In the genomic region with DNA sequence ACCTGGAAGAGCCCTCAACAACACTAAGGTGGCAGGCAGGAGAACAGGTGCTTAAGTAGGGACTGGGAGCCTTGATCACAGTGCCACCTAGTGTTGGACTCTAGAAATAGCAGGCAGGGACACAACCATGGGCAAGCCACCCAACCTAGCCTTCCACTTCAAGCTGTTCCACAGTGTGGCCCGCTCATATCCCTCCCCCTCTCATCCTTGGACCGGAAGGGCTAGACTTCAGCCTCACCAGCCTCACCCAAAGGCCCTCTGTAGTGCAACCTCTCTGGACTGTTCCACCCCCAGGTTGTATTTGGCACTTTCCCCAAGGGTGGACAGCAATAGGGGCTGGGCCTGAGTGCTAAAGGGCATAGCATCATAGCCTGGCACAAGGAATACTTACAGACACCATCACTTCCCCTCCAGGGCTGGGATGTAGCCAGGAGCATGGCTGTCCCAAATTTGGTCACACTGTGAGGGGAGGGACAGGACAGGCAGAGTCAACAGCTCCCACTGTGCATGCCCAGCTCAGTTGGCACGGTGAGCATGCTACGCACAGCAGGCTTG, we compare ENCODE assay signal across 8 mouse cellular contexts.
A peak's percentile ranks its signal among the peaks of the same experiment; 100 is the strongest.
DNase-seq lines count a peak whose midpoint lies in the region; ATAC-seq and TF ChIP-seq lines count a peak whose summit lies in the region.

No protein-coding gene starts in this region.

- H3K4me3 ChIP-seq in heart, embryonic 15.5 days, result no peak overlapping the region
- no peak overlapping the region for H3K4me3 ChIP-seq in heart, embryonic 10.5 days
- H3K4me3 ChIP-seq in bone marrow macrophage, adult 2 months (ENCODE audit: insufficient read depth, low read length), result no peak overlapping the region
- no peak overlapping the region for H3K4me3 ChIP-seq in embryonic fibroblast, embryonic 13.5 days (ENCODE audit: insufficient read depth, low read length)
- no peak overlapping the region for H3K4me3 ChIP-seq in midbrain, embryonic 13.5 days (replicated peaks)

- peaks cover 38% of the 10 kb centered on the region for H3K27me3 ChIP-seq in heart, embryonic 15.5 days
- peaks cover 69% of the 10 kb centered on the region; the same call in 1 of the 2 replicates for H3K27me3 ChIP-seq in heart, embryonic 10.5 days (ENCODE audit: insufficient read depth, poor library complexity, severe bottlenecking)
- 0 out of 2 replicates have a peak, but pooled peaks cover 2% of the 10 kb centered on the region for H3K27me3 ChIP-seq in midbrain, embryonic 13.5 days
- H3K27me3 ChIP-seq in splenic B cell, adult 2 months (ENCODE audit: control insufficient read depth, insufficient read depth, low read length, poor library complexity, severe bottlenecking), result no peaks in the 10 kb centered on the region

- intact Hi-C loops in left cerebral cortex, postnatal 10 days (cut with DNase I), result loop anchor here (5.0 kb wide), 1 partner anchor 69 kb away; a partner anchor contains a TSS

- no peaks in the 10 kb centered on the region for H3K36me3 ChIP-seq in heart, embryonic 15.5 days
- no peaks in the 10 kb centered on the region for H3K36me3 ChIP-seq in heart, embryonic 10.5 days
- no peaks in the 10 kb centered on the region for H3K36me3 ChIP-seq in midbrain, embryonic 13.5 days
- H3K36me3 ChIP-seq in splenic B cell, adult 2 months (ENCODE audit: control insufficient read depth, insufficient read depth, low read length, poor library complexity, severe bottlenecking), result no peaks in the 10 kb centered on the region

- 0 out of 2 replicates have a peak, but pooled peaks have one; percentile 37 for ATAC-seq in heart, embryonic 15.5 days (replicated peaks; ENCODE audit: insufficient number of reproducible peaks, insufficient read depth, low FRiP score, low read depth)
- ATAC-seq in midbrain, embryonic 13.5 days, result peak; percentile 64; the same call in 1 of the 2 replicates

- no peak overlapping the region for H3K9ac ChIP-seq in heart, embryonic 15.5 days
- no peak overlapping the region for H3K9ac ChIP-seq in midbrain, embryonic 13.5 days (replicated peaks)

- DNase-seq in heart, embryonic 10.5 days (ENCODE audit: low spot score), result no peak
- peak; percentile 73 for DNase-seq in induced T-regulatory cell, adult 2 months (ENCODE audit: low read depth)
- DNase-seq in left cerebral cortex, postnatal 10 days (ENCODE audit: extremely low spot score in 1 of 2, low spot score in 2 of 2), result peak; percentile 46 to 57
- peak; percentile 64 for DNase-seq in splenic B cell, adult 2 months (ENCODE audit: low read depth, low spot score)

- no peak for TF ChIP-seq POLR2A in bone marrow macrophage, adult 2 months (IDR thresholded peaks at IDR 0.05; ENCODE audit: borderline replicate concordance, low read depth, low read length)
- TF ChIP-seq POLR2A in embryonic fibroblast, embryonic 13.5 days (IDR thresholded peaks at IDR 0.05; ENCODE audit: low read depth, low read length), result no peak

- H3K27ac ChIP-seq in heart, embryonic 15.5 days, result no peak overlapping the region
- H3K27ac ChIP-seq in heart, embryonic 10.5 days, result no peak overlapping the region
- H3K27ac ChIP-seq in bone marrow macrophage, adult 2 months (ENCODE audit: insufficient read depth, low read depth, low read length), result no peak overlapping the region
- H3K27ac ChIP-seq in embryonic fibroblast, embryonic 13.5 days (ENCODE audit: insufficient read depth, low read length), result no peak overlapping the region
- no peak overlapping the region for H3K27ac ChIP-seq in midbrain, embryonic 13.5 days

- TF ChIP-seq CTCF in bone marrow macrophage, adult 2 months (IDR thresholded peaks at IDR 0.05; ENCODE audit: low read depth, low read length), result peak; percentile 75
- TF ChIP-seq CTCF in embryonic fibroblast, embryonic 13.5 days (IDR thresholded peaks at IDR 0.05; ENCODE audit: borderline replicate concordance, insufficient read depth, low read length), result peak; percentile 91

- H3K4me1 ChIP-seq in heart, embryonic 15.5 days (replicated peaks), result no peaks in the 10 kb centered on the region
- peaks cover 14% of the 10 kb centered on the region for H3K4me1 ChIP-seq in heart, embryonic 10.5 days
- no peaks in the 10 kb centered on the region for H3K4me1 ChIP-seq in bone marrow macrophage, adult 2 months (ENCODE audit: control insufficient read depth, insufficient read depth, low read length)
- H3K4me1 ChIP-seq in embryonic fibroblast, embryonic 13.5 days (ENCODE audit: control insufficient read depth, insufficient read depth, low read length), result no peaks in the 10 kb centered on the region
- no peaks in the 10 kb centered on the region for H3K4me1 ChIP-seq in midbrain, embryonic 13.5 days (replicated peaks)

- no peaks in the 10 kb centered on the region for H3K9me3 ChIP-seq in heart, embryonic 15.5 days (replicated peaks)
- H3K9me3 ChIP-seq in heart, embryonic 10.5 days, result no peaks in the 10 kb centered on the region
- H3K9me3 ChIP-seq in midbrain, embryonic 13.5 days, result no peaks in the 10 kb centered on the region

- WGBS in heart, embryonic 15.5 days, result 55% methylated on average over 4 of the region's 4 CpGs
- 56% methylated on average over 4 of the region's 4 CpGs for WGBS in heart, embryonic 10.5 days
- 60% methylated on average over 4 of the region's 4 CpGs for WGBS in midbrain, embryonic 13.5 days

- no peak overlapping the region for H3K4me2 ChIP-seq in heart, embryonic 15.5 days
- H3K4me2 ChIP-seq in midbrain, embryonic 13.5 days (replicated peaks), result no peak overlapping the region
